Mouse (Mus musculus) kidney, postnatal 0 days (tissue): ENCODE measurements around the gene Teddm3. TPM values are rescaled to one million over a fixed set of nuclear protein-coding genes. Genes with fewer than 3 reads are reported as not detected.
"Not testable (repeated sequence)": the region's sequence is repeated elsewhere in the genome, so short reads cannot be mapped to it uniquely, and the experiment has no call there.

ENCODE experiments used
- ATAC-seq: fragments of 200-750 bp; cut with Nextera tagmentation; replicated peaks from 2 replicates; pipeline ENCODE4 v1.8.0; 2017; ENCODE audit warnings: low read depth, moderate number of reproducible peaks, moderate TSS enrichment, moderate library complexity; ENCODE audit not compliant: low FRiP score
- DNase-seq: peaks from one replicate; pipeline ENCODE4 v3.0.0-alpha.2; 2016; ENCODE audit warnings: low spot score
- H3K27ac ChIP-seq: fragments of 300-500 bp; sonication (generic); 2 replicates; pipeline ENCODE4 v1.5.1; 2014; ENCODE audit warnings: mild to moderate bottlenecking
- H3K27me3 ChIP-seq: fragments of 300-500 bp; sonication (generic); 2 replicates; pipeline ENCODE4 v1.6.1; 2014; ENCODE audit warnings: low read length, mixed read lengths; ENCODE audit not compliant: insufficient read depth
- H3K36me3 ChIP-seq: fragments of 300-500 bp; sonication (generic); 2 replicates; pipeline ENCODE4 v1.6.1; 2014; ENCODE audit warnings: low read length, mixed read lengths; ENCODE audit not compliant: insufficient read depth
- H3K4me1 ChIP-seq: fragments of 300-500 bp; sonication (generic); replicated peaks from 2 replicates; pipeline ENCODE4 v1.6.1; 2014; ENCODE audit warnings: antibody characterized with exemption, low read length, mixed read lengths; ENCODE audit not compliant: insufficient read depth
- H3K4me2 ChIP-seq: fragments of 300-500 bp; sonication (generic); 2 replicates; pipeline ENCODE4 v1.6.1; 2014; ENCODE audit warnings: mild to moderate bottlenecking, low read length, moderate library complexity, mixed read lengths
- H3K4me3 ChIP-seq: fragments of 300-500 bp; sonication (generic); replicated peaks from 2 replicates; pipeline ENCODE4 v1.5.1; 2014; ENCODE audit warnings: low read depth, low read length
- H3K9ac ChIP-seq: fragments of 300-500 bp; sonication (generic); 2 replicates; pipeline ENCODE4 v1.6.1; 2014; ENCODE audit warnings: low read depth, low read length
- H3K9me3 ChIP-seq: fragments of 300-500 bp; sonication (generic); replicated peaks from 2 replicates; pipeline ENCODE4 v1.6.1; 2016; ENCODE audit warnings: low read length, inconsistent platforms, mixed read lengths
- CTCF ChIP-seq: IDR thresholded peaks from 2 replicates; pipeline ENCODE4 v1.5.1; 2016; ENCODE audit warnings: antibody characterized with exemption, low read depth, mild to moderate bottlenecking, moderate library complexity
- WGBS: fragments of 180-500 bp; shearing (Covaris S2); extraction: QIAGEN DNeasy Blood & Tissue Kit; methylation state at CpG from one replicate; pipeline ENCODE4 v1.1.7; 2014; 5-methylcytosine and 5-hydroxymethylcytosine counted together
- polyA plus RNA-seq: library from polyadenylated mRNA; unstranded; fragments of >200 nt; fragmentation: Nextera tagmentation; extraction: Ambion mirVana; gene quantifications from 2 replicates; pipeline ENCODE4 v1.2.1, GENCODE M21; 2015

Gene Teddm3
- polyA plus RNA-seq, 1 experiment from 2014 or later, result not detected

DNA sequence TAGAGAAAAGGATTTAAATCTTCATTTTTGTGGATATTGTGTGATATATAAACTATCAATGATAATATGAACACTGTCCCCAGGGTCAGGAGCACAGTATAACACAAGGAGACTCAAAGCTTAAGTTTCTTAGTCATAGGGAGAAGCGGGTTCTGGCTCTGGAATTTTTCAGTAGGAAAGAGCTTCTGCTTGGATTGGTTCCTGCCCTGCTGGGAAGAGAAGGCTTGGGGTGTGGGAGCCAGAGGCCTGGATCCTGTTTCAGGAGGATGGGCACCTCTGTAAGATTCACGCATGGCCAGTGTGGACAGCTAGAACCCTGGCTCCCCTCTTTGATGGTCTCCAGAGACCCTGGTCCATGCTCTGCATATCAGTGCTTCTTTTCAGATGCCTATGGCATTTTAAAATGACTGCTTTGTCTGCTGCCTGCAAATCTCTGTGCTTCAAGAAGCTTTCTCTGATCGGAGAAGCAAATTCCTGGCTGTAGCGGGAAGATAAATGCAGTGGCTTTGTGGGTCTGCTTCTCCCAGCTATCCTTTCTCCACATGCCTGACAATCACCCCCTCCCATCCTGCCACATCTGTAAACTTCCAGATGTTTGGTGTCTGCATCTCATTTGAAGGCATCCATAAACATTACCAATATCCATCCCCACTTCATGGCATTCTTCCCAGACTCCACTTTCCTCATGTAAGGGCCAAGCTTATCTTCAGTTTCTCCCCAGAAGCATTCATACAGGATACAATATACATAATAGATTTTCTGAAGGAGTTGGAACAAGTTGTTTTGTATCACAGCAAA lies 2.0 kb downstream of the Teddm3 start:
- no peak for ATAC-seq
- 45% methylated on average over 4 of the region's 4 CpGs for WGBS
- H3K27ac ChIP-seq, result peak overlapping the region; percentile 37; the same call in 1 of the 2 replicates

DNA sequence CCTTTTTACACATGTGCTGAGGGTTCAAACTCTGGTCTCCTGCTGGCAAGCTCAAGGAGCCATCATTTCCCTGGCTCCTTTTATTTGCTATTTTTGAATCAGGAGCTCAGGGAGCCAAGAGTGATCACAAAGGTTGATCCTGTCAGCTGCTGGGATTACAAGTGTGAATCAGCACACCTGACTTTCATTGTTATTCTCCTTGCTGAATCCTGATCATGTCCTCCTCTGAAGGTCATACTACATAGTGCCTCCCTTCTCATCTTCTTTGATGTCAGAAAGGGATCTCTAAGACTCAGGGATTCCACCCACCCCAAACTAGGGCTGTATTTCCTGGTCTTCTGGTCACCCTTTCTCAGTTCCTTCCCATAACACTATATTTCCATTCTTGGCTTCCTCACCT lies 3.9 kb downstream of the Teddm3 start:
- no peak for TF ChIP-seq CTCF
- Histone ChIP-seq H3K4me2 (no peak overlapping the region), H3K27me3 (no peaks in the 10 kb centered on the region), H3K4me3 (no peak overlapping the region), H3K36me3 (no peaks in the 10 kb centered on the region), H3K9me3 (no peaks in the 10 kb centered on the region), H3K27ac (no peak overlapping the region), H3K9ac (no peak overlapping the region), H3K4me1 (no peaks in the 10 kb centered on the region)
- DNase-seq (no peak), ATAC-seq (no peak)

More for the DNA sequence above, 2.0 kb downstream of the Teddm3 start:
- Histone ChIP-seq H3K27me3 (no peaks in the 10 kb centered on the region), H3K4me3 (no peak overlapping the region), H3K9ac (no peak overlapping the region), H3K4me1 (no peaks in the 10 kb centered on the region), H3K36me3 (no peaks in the 10 kb centered on the region), H3K9me3 (no peaks in the 10 kb centered on the region), H3K4me2 (no peak overlapping the region)
- TF ChIP-seq CTCF, result no peak
- peak; percentile 81 for DNase-seq

DNA sequence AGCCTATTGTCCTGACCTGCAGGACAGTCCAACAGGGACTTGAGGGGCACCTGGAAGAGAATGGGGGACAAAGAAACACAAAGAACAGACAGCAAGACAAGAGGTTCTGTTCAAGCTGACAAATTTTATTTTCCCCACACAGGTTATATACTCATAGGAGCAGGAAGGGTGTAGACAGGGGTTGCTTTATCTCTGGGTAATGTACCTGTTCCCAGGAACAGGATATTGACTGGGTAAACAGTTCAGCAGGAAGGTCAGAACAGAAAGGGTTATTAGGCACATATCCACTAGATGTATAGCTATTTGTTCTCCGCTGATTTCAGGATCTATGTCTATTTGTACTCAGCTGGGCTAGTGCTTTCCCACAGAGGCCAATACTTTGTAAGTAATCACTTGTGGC lies 5.3 kb downstream of the Teddm3 start:
- not testable (repeated sequence) for ATAC-seq, H3K9ac ChIP-seq, H3K27ac ChIP-seq, H3K9me3 ChIP-seq, H3K36me3 ChIP-seq, H3K4me2 ChIP-seq, H3K27me3 ChIP-seq, H3K4me1 ChIP-seq, H3K4me3 ChIP-seq, DNase-seq
- 81% methylated on average over 1 of the region's 1 CpGs for WGBS

DNA sequence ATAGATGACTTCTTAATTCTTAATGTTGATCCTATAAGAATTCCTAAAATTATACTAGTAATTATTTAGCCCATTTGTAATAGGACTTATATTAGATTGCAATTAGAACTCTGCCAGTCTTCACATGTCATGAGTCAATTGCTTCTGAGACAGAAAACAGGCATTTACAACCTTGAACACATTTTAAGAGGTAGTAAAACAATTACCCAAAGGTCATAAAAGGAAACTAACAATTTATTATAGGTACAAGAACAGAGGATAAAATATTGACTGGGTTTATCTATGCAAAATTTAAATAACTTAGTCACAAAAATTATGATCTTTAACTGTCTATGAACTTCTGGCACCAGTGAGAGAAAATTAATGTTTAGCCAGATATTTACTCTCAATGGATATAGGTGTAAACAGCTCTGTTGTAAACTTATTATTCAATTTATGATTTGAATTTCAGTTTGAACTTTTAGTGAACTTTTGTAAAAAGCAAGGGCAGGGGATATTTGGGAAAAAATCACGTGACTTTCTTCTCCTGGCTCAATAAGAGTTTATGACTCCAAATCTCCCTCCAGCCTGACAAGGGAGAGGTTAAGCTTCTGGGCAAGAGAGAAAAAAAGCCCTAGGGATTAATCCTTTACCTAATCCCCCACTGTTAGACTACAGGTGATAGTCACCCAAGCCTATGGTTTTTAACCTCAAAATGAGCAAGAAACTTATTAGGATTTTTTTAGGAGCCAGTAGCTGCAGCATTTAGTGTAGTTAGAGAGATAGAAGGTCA lies 17.3 kb downstream of the Teddm3 start:
- Histone ChIP-seq H3K4me2 (no peak overlapping the region), H3K27me3 (no peaks in the 10 kb centered on the region), H3K4me3 (no peak overlapping the region), H3K9ac (no peak overlapping the region), H3K4me1 (no peaks in the 10 kb centered on the region), H3K36me3 (no peaks in the 10 kb centered on the region), H3K9me3 (no peaks in the 10 kb centered on the region), H3K27ac (no peak overlapping the region)
- ATAC-seq, result no peak
- DNase-seq, result no peak
- no peak for TF ChIP-seq CTCF
- WGBS, result 17% methylated on average over 1 of the region's 1 CpGs

DNA sequence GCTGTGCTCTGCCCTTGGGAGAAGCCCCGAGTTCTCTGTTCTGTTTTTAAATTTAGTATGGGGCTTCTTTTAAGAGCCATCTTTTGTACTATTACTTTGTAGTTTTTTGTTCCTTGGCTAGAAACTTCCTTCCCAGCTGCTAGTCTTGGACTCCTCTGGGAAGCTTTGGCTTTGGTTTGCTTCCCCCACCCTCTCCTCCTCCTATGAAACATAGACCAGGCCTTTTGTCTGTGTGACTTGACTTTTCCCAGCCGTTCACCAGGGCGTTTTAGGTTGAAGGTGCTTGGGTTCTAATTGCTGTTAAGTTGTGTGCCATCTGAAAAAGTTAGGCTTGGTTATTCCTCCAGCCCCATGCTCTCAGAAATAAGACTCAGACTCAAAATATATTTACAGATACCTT lies 26.1 kb downstream of the Teddm3 start:
- H3K27me3 ChIP-seq, H3K4me2 ChIP-seq, H3K27ac ChIP-seq, DNase-seq, H3K9ac ChIP-seq, H3K4me1 ChIP-seq, H3K4me3 ChIP-seq, H3K9me3 ChIP-seq, ATAC-seq, H3K36me3 ChIP-seq: not testable (repeated sequence)
- WGBS, result 83% methylated on average over 3 of the region's 3 CpGs

DNA sequence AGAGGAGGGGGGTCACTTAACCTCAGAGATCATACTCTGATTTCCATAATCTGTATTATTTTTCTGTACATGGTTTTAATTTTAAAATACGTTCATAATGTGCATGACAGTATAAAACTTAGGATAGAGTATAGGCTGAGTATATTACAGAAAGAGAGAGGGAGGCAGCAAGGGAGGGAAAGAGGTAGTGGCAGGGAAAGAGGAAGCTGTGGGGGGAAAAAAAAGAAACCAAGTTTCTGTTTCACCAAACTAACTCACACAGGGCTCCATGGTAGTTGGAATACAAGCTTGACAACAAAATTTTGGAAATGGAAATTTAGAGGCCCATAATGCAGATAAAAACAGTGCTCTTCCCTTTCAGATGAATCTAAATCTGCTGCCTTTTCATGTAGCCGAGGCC lies 31.0 kb downstream of the Teddm3 start:
- H3K27ac ChIP-seq, H3K36me3 ChIP-seq, H3K27me3 ChIP-seq, H3K9ac ChIP-seq, DNase-seq, H3K4me3 ChIP-seq, H3K4me2 ChIP-seq, H3K4me1 ChIP-seq, H3K9me3 ChIP-seq, ATAC-seq: not testable (repeated sequence)
- 83% methylated on average over 2 of the region's 2 CpGs for WGBS
